Mouse (Mus musculus) frontal cortex, adult (tissue): ENCODE results near the gene Gm32802.
"Not testable (repeated sequence)": the region's sequence is repeated elsewhere in the genome, so short reads cannot be mapped to it uniquely, and the experiment has no call there.

Experiments
- ATAC-seq: cut with Nextera tagmentation; 2 replicates; pipeline ENCODE4 v1.9.2; 2017; ENCODE audit warnings: mild to moderate bottlenecking, moderate library complexity, mixed read lengths; ENCODE audit not compliant: low TSS enrichment

The Gm32802 gene

GRCm38 (mm10) chr10:118258388-118258787, at the start of gene Gm32802:
Gene Gm32802, plus strand, starts transcription at chr10:118258688.
- not testable (repeated sequence) for ATAC-seq

GRCm38 (mm10) chr10:118215719-118216393, 42.6 kb upstream of the Gm32802 start:
- ATAC-seq, result not testable (repeated sequence)

- not testable (repeated sequence) for ATAC-seq
These were observed 30.9 kb upstream of the Gm32802 start for GRCm38 (mm10) chr10:118227629-118228028.

- ATAC-seq, result not testable (repeated sequence)
These were observed 25.9 kb upstream of the Gm32802 start for GRCm38 (mm10) chr10:118232607-118233006.

- ATAC-seq, result not testable (repeated sequence)
These were observed 17.8 kb upstream of the Gm32802 start, which contains the start of gene Gm32717 for GRCm38 (mm10) chr10:118240680-118241079. Gene Gm32717, minus strand, starts transcription at chr10:118240780.

GRCm38 (mm10) chr10:118249006-118249595, 9.4 kb upstream of the Gm32802 start:
- not testable (repeated sequence) for ATAC-seq

- ATAC-seq, result no peak
These were observed 7.6 kb upstream of the Gm32802 start for GRCm38 (mm10) chr10:118250852-118251295.

- not testable (repeated sequence) for ATAC-seq
These were observed 10.3 kb downstream of the Gm32802 start for GRCm38 (mm10) chr10:118268812-118269211.

- ATAC-seq, result not testable (repeated sequence)
These were observed 12.9 kb downstream of the Gm32802 start for GRCm38 (mm10) chr10:118271416-118271815.

- ATAC-seq, result not testable (repeated sequence)
These were observed 19.6 kb downstream of the Gm32802 start for GRCm38 (mm10) chr10:118278069-118278468.

GRCm38 (mm10) chr10:118282565-118282964, 24.1 kb downstream of the Gm32802 start:
- ATAC-seq, result not testable (repeated sequence)

- ATAC-seq, result not testable (repeated sequence)
These were observed 24.5 kb downstream of the Gm32802 start for GRCm38 (mm10) chr10:118283016-118283415.

- no peak for ATAC-seq
These were observed 36.5 kb downstream of the Gm32802 start, which contains the start of gene Iltifb for GRCm38 (mm10) chr10:118294938-118295337. Gene Iltifb, minus strand, starts transcription at chr10:118295038.

- ATAC-seq, result not testable (repeated sequence)
These were observed 43.6 kb downstream of the Gm32802 start for GRCm38 (mm10) chr10:118302133-118302532.
